Mouse (Mus musculus): ENCODE measurements around the gene Nf2.

DNA sequence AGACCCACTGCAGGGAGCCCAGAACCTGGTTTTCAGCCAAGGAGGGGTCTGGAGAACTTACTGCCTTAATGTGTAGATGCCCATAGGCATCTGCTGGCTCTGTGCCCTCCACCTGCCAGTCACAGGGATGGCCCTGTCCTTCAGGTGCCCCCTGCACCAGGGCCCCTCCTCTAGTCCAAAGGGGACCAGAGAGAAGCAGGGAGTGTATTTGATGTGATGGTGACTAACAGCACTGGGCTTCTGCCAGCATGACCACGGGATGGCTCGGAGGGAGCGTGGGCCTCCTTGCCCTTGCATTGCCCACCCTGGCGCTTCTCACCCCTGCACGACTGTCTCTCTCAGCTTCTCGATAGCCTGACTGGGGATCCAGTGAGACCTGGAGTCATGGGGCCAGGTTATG, 104.6 kb downstream of the Nf2 start:
- no peak for TF ChIP-seq CTCF (IDR thresholded peaks at IDR 0.05; ENCODE audit: borderline replicate concordance, control insufficient read depth, extremely low read depth, insufficient read depth, low read length, poor library complexity)
- TF ChIP-seq POLR2A (IDR thresholded peaks at IDR 0.05; ENCODE audit: control insufficient read depth, extremely low read depth, insufficient read depth, low read length, poor library complexity), result no peak

All from thymus, adult 2 months (tissue).